Mouse (Mus musculus) cerebellum, adult 11 months (tissue): ENCODE data around the gene Tlr8.

ENCODE experiments used
- DNase-seq: peaks from one replicate; pipeline ENCODE4 v3.0.0; 2022

Gene Tlr8

GRCm38 (mm10) chrX:167201365-167201764 lies 62.8 kb downstream of the Tlr8 start:
- DNase-seq: no peak

- no peak for DNase-seq
Measured at GRCm38 (mm10) chrX:167195228-167195649, 68.9 kb downstream of the Tlr8 start.
